Mouse (Mus musculus) hindbrain, embryonic 16.5 days (tissue): Measurements from ENCODE around the gene Cdkn1b. TPM values are rescaled to one million over a fixed set of nuclear protein-coding genes. Genes with fewer than 3 reads are reported as not detected.

Source experiments
- ATAC-seq: fragments of 200-750 bp; cut with Nextera tagmentation; 2 replicates; pipeline ENCODE4 v1.8.0; 2017; ENCODE audit warnings: moderate TSS enrichment, moderate library complexity
- H3K27ac ChIP-seq: fragments of 300-500 bp; sonication (generic); 2 replicates; pipeline ENCODE4 v1.5.1; 2014; ENCODE audit warnings: low read depth, mild to moderate bottlenecking, control low read depth, low read length, moderate library complexity
- H3K27me3 ChIP-seq: fragments of 300-500 bp; sonication (generic); replicated peaks from 2 replicates; pipeline ENCODE4 v1.6.1; 2014; ENCODE audit warnings: low read length; ENCODE audit not compliant: control insufficient read depth, insufficient read depth
- H3K36me3 ChIP-seq: fragments of 300-500 bp; sonication (generic); 2 replicates; pipeline ENCODE4 v1.6.1; 2014; ENCODE audit warnings: mild to moderate bottlenecking, low read length, moderate library complexity, mixed read lengths; ENCODE audit not compliant: control insufficient read depth, insufficient read depth
- H3K4me1 ChIP-seq: fragments of 300-500 bp; sonication (generic); 2 replicates; pipeline ENCODE4 v1.6.1; 2014; ENCODE audit warnings: low read depth, low read length; ENCODE audit not compliant: control insufficient read depth, insufficient read depth
- H3K4me2 ChIP-seq: fragments of 300-500 bp; sonication (generic); 2 replicates; pipeline ENCODE4 v1.6.1; 2014; ENCODE audit warnings: mild to moderate bottlenecking, low read length, control low read depth, moderate library complexity
- H3K4me3 ChIP-seq: fragments of 300-500 bp; sonication (generic); 2 replicates; pipeline ENCODE4 v1.5.1; 2014; ENCODE audit warnings: mild to moderate bottlenecking, low read length, control low read depth, moderate library complexity
- H3K9ac ChIP-seq: fragments of 300-500 bp; sonication (generic); 2 replicates; pipeline ENCODE4 v1.6.1; 2014; ENCODE audit warnings: low read depth, mild to moderate bottlenecking, control low read depth, low read length, moderate library complexity
- H3K9me3 ChIP-seq: fragments of 300-500 bp; sonication (generic); 2 replicates; pipeline ENCODE4 v1.6.1; 2014; ENCODE audit warnings: mild to moderate bottlenecking, low read length, moderate library complexity; ENCODE audit not compliant: control insufficient read depth
- WGBS: fragments of 180-500 bp; shearing (Covaris S2); extraction: QIAGEN DNeasy Blood & Tissue Kit; methylation state at CpG from one replicate; pipeline ENCODE4 v1.1.7; 2014; 5-methylcytosine and 5-hydroxymethylcytosine counted together
- polyA plus RNA-seq: library from polyadenylated mRNA; unstranded; fragments of >200 nt; fragmentation: Nextera tagmentation; extraction: Ambion mirVana; gene quantifications from 2 replicates; pipeline ENCODE4 v1.2.1, GENCODE M21; 2015

Cdkn1b gene
- polyA plus RNA-seq, 1 experiment from 2014 or later = 12.6 TPM

GRCm38 (mm10) chr6:134949241-134949640 lies 29.0 kb downstream of the Cdkn1b start:
- no peak overlapping the region for H3K4me3 ChIP-seq
- H3K27me3 ChIP-seq = no peaks in the 10 kb centered on the region
- H3K4me2 ChIP-seq = no peak overlapping the region
- no peak overlapping the region for H3K27ac ChIP-seq
- ATAC-seq = no peak
- H3K9me3 ChIP-seq = no peaks in the 10 kb centered on the region
- 97% methylated on average over 3 of the region's 3 CpGs for WGBS
- no peaks in the 10 kb centered on the region for H3K4me1 ChIP-seq
- H3K36me3 ChIP-seq = no peaks in the 10 kb centered on the region
- no peak overlapping the region for H3K9ac ChIP-seq

GRCm38 (mm10) chr6:134951364-134951763 lies 31.2 kb downstream of the Cdkn1b start:
- no peak for ATAC-seq
- H3K4me2 ChIP-seq = no peak overlapping the region
- no peaks in the 10 kb centered on the region for H3K9me3 ChIP-seq
- no peaks in the 10 kb centered on the region for H3K27me3 ChIP-seq
- H3K4me1 ChIP-seq = no peaks in the 10 kb centered on the region
- WGBS = 91% methylated on average over 5 of the region's 5 CpGs
- H3K36me3 ChIP-seq = no peaks in the 10 kb centered on the region
- H3K27ac ChIP-seq = no peak overlapping the region
- no peak overlapping the region for H3K4me3 ChIP-seq
- no peak overlapping the region for H3K9ac ChIP-seq

GRCm38 (mm10) chr6:134953976-134954375 lies 33.8 kb downstream of the Cdkn1b start:
- H3K9ac ChIP-seq = no peak overlapping the region
- no peaks in the 10 kb centered on the region for H3K4me1 ChIP-seq
- no peaks in the 10 kb centered on the region for H3K27me3 ChIP-seq
- ATAC-seq = 0 out of 2 replicates have a peak, but pooled peaks have one; percentile 48
- no peak overlapping the region for H3K27ac ChIP-seq
- H3K4me3 ChIP-seq = no peak overlapping the region
- no peaks in the 10 kb centered on the region for H3K36me3 ChIP-seq
- WGBS = 40% methylated on average over 11 of the region's 11 CpGs
- no peaks in the 10 kb centered on the region for H3K9me3 ChIP-seq
- H3K4me2 ChIP-seq = no peak overlapping the region

GRCm38 (mm10) chr6:134956388-134956787 lies 36.2 kb downstream of the Cdkn1b start:
- H3K4me3 ChIP-seq = no peak overlapping the region
- no peaks in the 10 kb centered on the region for H3K36me3 ChIP-seq
- 92% methylated on average over 4 of the region's 4 CpGs for WGBS
- H3K4me1 ChIP-seq = no peaks in the 10 kb centered on the region; the same call in 1 of the 2 replicates
- H3K9me3 ChIP-seq = no peaks in the 10 kb centered on the region
- no peak overlapping the region for H3K27ac ChIP-seq
- no peaks in the 10 kb centered on the region for H3K27me3 ChIP-seq
- no peak for ATAC-seq
- H3K9ac ChIP-seq = no peak overlapping the region
- H3K4me2 ChIP-seq = no peak overlapping the region

- no peak overlapping the region for H3K4me3 ChIP-seq
- H3K4me1 ChIP-seq = no peaks in the 10 kb centered on the region; the same call in 1 of the 2 replicates
- WGBS = 52% methylated on average over 5 of the region's 5 CpGs
- H3K27ac ChIP-seq = no peak overlapping the region
- H3K9ac ChIP-seq = no peak overlapping the region
- no peak overlapping the region for H3K4me2 ChIP-seq
- no peak for ATAC-seq
- no peaks in the 10 kb centered on the region for H3K36me3 ChIP-seq
- H3K9me3 ChIP-seq = no peaks in the 10 kb centered on the region
- H3K27me3 ChIP-seq = no peaks in the 10 kb centered on the region
These were observed 41.1 kb downstream of the Cdkn1b start for GRCm38 (mm10) chr6:134961286-134961685.

GRCm38 (mm10) chr6:134961858-134962517 lies 41.8 kb downstream of the Cdkn1b start:
- Histone ChIP-seq H3K27ac (no peak overlapping the region), H3K27me3 (no peaks in the 10 kb centered on the region), H3K4me3 (no peak overlapping the region), H3K9me3 (no peaks in the 10 kb centered on the region), H3K4me1 (no peaks in the 10 kb centered on the region; the same call in 1 of the 2 replicates), H3K9ac (no peak overlapping the region), H3K36me3 (no peaks in the 10 kb centered on the region), H3K4me2 (no peak overlapping the region)
- ATAC-seq = no peak
- 35% methylated on average over 9 of the region's 9 CpGs for WGBS

GRCm38 (mm10) chr6:134962518-134962893 lies 42.3 kb downstream of the Cdkn1b start:
- WGBS = 37% methylated on average over 5 of the region's 5 CpGs
- Histone ChIP-seq H3K9ac (no peak overlapping the region), H3K9me3 (no peaks in the 10 kb centered on the region), H3K27me3 (no peaks in the 10 kb centered on the region), H3K4me3 (no peak overlapping the region), H3K36me3 (no peaks in the 10 kb centered on the region), H3K4me2 (no peak overlapping the region), H3K27ac (no peak overlapping the region), H3K4me1 (no peaks in the 10 kb centered on the region; the same call in 1 of the 2 replicates)
- 0 out of 2 replicates have a peak, but pooled peaks have one; percentile 42 for ATAC-seq

GRCm38 (mm10) chr6:134963910-134964309 lies 43.7 kb downstream of the Cdkn1b start:
- Histone ChIP-seq H3K9me3 (no peaks in the 10 kb centered on the region), H3K36me3 (no peaks in the 10 kb centered on the region), H3K27ac (no peak overlapping the region), H3K27me3 (no peaks in the 10 kb centered on the region), H3K9ac (no peak overlapping the region), H3K4me2 (no peak overlapping the region), H3K4me3 (no peak overlapping the region), H3K4me1 (no peaks in the 10 kb centered on the region; the same call in 1 of the 2 replicates)
- ATAC-seq = no peak
- WGBS = 86% methylated on average over 2 of the region's 2 CpGs

- H3K4me2 ChIP-seq = no peak overlapping the region
- H3K27me3 ChIP-seq = no peaks in the 10 kb centered on the region
- no peaks in the 10 kb centered on the region for H3K9me3 ChIP-seq
- H3K4me3 ChIP-seq = no peak overlapping the region
- no peak for ATAC-seq
- no peak overlapping the region for H3K27ac ChIP-seq
- H3K9ac ChIP-seq = no peak overlapping the region
- 84% methylated on average over 5 of the region's 5 CpGs for WGBS
- H3K4me1 ChIP-seq = no peaks in the 10 kb centered on the region
- H3K36me3 ChIP-seq = no peaks in the 10 kb centered on the region
These were observed 46.5 kb downstream of the Cdkn1b start for GRCm38 (mm10) chr6:134966681-134967080.
